Mouse (Mus musculus): ENCODE results near the gene Luzp4. TPM values are rescaled to one million over a fixed set of nuclear protein-coding genes. Genes with fewer than 3 reads are reported as not detected.

Luzp4 gene
- polyA plus RNA-seq (2015; fragmentation: Nextera tagmentation; extraction: Ambion mirVana) = not detected in 2 replicates

DNA sequence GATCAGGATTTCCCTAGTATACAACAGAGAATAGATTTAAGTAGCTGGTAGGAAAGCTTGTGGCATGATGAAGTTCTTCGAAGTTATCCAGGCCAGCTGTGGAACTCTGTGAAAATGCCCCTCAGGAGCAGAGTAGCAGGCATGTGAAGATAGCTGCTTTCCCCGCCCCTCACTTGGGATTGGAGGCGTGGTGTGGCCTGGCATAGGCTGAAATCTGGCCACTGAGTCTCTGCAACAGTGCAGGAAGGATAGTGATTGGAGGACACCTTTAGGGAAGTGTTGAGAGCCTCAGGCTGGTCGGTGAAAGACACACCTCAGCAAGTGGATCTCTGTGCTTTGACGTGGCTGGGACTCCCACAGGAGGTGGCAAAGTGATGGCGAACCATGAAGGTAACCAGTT is at the start of gene Luzp4:
Gene Luzp4, plus strand, starts transcription at position 301 of the 400 bp plus-strand sequence.

Other genes starting within 250 kb of the Luzp4 start
- not detected in 2 replicates for gene Gm8334, start 242.5 kb upstream of the Luzp4 start, polyA plus RNA-seq (2015; fragmentation: Nextera tagmentation; extraction: Ambion mirVana)
- not detected in 2 replicates for gene Gm15127, start 194.0 kb upstream of the Luzp4 start, polyA plus RNA-seq (2015; fragmentation: Nextera tagmentation; extraction: Ambion mirVana)
- gene Ott, start 216.6 kb downstream of the Luzp4 start, polyA plus RNA-seq (2015; fragmentation: Nextera tagmentation; extraction: Ambion mirVana) = not detected in 2 replicates

All from urinary bladder, postnatal 0 days (tissue).